Mouse (Mus musculus): Measurements from ENCODE around the gene G6pc2.

Gene G6pc2

DNA sequence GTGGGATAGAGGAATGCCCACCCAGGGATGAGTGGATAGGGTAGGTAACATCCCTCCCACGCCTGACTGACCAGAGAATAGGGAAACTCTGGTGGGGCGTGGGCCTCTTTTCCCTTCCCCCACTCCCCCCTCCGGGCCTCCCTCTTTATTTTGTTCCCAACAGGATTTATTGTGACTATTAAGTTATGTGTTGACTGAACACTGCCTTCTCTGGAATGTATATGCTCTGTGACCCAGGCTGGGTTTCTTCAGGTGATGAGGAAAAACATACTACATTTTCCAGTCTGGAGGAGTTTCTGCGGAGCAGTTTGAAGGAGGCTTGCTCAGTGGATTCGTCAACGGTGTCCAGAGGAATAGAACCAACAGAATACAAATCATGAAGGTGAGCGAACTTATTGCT, at the start of gene G6pc2:
TSS of gene G6pc2 (plus strand) at position 301 of the 400 bp plus-strand sequence.
- no peak for DNase-seq (ENCODE audit: low spot score in 2 of 2)

DNA sequence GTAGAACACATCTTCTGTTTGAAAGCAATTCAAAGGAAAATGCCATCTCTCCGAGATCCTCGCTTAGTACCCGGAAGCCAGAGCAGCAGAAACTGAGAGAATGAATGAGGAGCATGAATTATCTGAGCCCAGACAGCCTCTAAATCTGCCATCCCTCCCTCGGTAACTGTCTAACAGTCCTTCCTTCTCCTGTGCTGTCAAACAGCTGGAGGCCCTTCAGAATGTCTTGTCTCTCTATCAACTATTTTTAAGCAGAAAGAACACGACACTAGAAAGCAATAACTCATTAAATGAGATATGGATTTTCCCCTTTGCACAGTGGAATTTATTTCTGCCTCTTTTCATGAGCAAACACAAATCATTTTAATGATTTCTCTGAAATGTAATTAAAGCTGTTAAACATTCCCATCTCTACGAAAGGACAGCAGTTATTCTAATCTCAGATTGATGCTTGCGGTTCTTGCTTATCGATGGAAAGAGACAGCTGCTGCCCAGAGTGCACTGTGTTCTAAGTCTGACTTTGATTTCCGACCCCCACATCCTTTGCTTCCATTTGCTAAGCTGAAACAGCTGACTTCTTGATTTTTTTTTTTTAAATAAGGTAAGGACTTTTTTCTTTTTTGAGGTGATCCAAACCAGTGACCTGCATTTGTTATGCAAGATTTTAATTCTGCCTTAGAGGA, 40.3 kb upstream of the G6pc2 start:
- no peak for DNase-seq (ENCODE audit: low spot score in 2 of 2)

DNA sequence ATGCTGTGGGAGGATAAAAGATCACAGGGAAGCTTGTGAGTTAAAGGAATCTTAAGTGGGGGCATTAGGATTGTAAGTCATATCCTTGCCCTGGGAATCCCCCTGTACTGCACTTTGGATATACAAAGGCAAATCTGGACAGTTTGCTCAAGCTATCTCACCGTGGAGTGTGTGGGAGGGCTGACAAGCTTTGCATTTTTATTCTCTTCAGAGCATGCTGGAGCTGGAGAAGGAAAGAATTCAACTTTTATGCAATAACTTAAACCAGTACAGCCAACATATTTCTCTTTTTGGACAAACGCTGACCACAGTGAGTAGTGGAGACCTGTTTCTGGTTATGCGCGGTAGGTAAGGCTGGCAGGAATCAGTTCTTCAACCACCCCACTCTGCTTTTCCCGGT, 35.6 kb upstream of the G6pc2 start:
- DNase-seq (ENCODE audit: low spot score in 2 of 2): no peak

DNA sequence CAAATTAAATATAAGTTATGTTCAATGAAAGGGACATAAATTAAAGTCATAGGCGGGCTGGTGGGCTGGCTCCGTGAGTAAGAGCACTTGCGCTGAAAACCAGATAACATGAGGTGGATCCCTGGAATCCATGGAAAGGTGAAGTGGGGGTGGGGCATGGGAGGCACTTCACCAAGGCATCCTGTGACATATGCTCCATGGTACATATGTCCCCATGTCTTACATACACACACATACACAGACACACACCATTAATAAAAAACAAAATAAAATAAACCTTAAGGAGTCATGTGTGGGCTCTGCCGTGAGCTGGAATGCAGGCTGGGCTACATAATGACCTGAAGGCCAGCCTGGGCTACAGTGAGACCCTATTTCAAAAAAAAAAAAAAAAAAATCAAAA, 31.2 kb upstream of the G6pc2 start:
- no peak for DNase-seq (ENCODE audit: low spot score in 2 of 2)

DNA sequence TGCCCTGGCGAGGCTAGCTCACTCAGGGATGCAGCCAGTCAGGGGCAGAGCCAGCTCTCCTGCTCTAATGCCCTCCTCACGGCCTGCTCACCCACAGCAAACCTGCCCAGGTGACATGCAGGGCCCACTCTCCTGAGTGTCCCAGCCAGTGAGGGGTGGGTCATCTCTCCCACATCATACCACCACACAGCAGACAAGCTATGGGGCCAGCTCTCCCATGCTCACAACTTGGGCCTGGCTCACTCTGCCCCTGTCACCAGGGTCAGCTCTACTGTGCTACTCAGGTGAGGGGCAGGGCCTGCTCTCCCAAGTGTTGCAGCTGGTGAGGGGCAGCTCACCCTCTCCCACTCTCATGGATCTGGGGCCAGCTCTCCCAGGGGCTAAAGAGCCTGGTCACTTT, 22.9 kb upstream of the G6pc2 start:
- no peak for DNase-seq (ENCODE audit: low spot score in 2 of 2)

DNA sequence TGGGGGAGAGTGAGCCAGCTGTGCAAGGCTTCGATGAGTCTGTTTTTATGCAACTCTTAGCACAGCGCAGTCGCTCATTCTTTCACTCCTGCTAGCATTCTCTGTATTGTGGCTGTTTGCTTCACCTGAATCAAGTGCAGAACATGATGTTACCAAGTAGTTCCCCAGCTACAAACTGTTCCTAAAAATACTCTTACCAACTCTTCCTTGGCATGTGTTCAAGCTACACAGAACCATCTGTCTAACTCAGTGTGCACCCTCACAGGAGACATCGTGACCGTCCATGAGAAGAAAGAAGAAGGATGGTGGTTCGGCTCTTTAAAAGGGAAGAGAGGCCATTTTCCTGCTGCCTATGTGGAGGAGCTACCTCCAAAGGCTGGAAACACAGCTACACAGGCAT, 22.1 kb upstream of the G6pc2 start:
- no peak for DNase-seq (ENCODE audit: low spot score in 2 of 2)

DNA sequence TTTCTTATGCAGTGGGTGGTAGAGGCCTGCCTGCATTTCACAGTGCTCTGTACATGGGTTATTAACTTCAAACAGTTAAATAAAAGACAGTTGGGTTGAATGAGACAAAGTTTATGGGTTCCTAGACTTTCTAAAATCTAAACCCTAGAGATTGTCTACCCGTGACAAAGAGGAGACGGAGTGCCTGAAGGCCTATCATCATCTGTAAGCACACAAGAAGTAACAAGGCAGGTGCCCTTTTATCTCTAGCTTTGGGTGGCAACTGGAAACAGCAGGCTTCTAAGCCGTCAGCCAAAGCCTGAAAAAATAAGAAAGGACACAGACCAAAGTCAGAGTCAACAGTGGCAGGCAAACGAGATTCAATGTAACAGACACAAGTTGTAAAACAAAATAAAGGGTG, 21.7 kb upstream of the G6pc2 start:
- DNase-seq (ENCODE audit: low spot score in 2 of 2): no peak

DNA sequence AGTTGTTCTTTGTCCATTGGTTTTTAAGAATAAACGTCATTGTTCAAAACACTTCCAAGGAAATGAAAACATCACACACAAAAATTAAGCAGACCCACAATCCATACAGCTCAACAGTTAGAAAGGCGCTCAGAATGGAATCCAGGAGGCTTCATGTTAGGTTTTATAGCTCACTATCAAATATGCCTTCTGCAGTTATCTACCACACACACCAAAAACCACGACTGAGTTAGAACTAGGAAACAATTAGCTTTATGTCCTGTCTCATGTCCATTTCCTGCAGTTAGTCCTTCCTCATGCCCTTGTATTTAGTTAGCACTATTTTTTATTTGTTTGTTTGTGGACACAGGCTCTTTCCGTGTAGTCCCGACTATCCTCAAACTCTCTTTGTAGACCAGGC, 19.8 kb upstream of the G6pc2 start:
- no peak for DNase-seq (ENCODE audit: low spot score in 2 of 2)

DNA sequence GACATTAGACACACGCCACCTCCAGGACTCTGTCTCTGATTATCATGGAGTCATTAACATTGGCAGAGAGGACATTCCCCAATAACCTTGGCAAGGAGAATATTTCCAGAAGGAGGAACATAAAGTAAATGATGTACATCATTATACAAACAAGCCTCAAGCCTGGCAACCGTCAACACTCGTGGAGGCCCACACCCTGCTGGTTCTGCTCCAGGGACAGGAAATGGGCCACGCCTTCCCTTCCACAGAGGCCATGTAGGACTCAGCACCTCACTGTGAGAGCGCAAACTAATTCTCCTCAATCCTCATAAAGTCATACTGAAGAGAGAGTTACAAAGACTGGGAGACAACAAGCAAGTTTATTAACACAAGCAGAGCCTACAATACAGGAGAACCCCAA, 17.3 kb upstream of the G6pc2 start:
- DNase-seq (ENCODE audit: low spot score in 2 of 2): no peak

DNA sequence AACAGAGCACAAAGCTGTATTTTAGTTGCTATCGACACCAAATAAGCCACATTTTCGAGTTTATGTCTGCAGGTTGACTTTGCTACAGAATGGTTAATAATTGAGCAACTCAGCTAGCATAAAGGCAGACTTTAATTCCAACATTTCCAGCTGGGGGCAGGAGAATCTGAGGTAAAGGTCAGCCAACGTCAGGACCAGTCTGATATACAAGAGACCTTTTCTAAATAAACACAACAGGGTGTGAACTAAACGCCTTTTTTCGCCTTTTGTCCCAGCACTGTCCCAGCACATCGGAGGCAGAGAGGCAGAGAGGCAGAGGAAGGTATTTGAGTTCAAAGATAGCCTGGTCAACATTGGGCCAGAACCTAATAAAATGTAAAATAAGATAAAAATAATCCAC, 5.7 kb upstream of the G6pc2 start:
- no peak for DNase-seq (ENCODE audit: low spot score in 2 of 2)

DNA sequence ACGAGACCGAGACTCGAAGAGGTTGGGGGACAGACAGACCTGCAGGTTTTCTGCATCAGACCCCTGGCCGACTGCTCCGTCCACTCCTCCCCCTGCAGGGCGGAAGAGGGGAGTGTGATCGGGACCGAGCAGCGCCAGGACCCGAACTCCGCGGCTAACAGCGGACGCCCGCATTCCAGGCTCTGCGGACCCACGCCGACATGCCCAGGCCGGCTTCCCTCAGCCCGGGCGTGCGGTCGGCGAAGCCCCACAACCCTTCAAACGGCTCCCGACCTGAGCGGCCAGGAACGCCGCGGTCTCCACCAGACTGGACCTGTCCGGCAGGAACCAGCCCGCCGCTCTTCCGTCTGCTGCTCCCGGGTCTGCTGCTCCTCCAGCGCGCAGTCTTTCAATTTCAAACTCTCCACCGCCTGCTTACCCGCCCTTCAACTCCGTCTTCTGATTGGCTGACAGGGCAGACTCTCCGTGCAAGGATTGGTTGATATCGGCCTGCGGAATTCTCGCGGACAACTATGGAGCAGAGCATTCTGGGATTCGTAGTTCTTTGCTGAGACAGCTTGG, 5.0 kb upstream of the G6pc2 start, which contains the start of gene Spc25:
TSS of gene Spc25 (minus strand) at position 404 of the 561 bp plus-strand sequence.
- peak; percentile 72 to 91 for DNase-seq (ENCODE audit: low spot score in 2 of 2)

DNA sequence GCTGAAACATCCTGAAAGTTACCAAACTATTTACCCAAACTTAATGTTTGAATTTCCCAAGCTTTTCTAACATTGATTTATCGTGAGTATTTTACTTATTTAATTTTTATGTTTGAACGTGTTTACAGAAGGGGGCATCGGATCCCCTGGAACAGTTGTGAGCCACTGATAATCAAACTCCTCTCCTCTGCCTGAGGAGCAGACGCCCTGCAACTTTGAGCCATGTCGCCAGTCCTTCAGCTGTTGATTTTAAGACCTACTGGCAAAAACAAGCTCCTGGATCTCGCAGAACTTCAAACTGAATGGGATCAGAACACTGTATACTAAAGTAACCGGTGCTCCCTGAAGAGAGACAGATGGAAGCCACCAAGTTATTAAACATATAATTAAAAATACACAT, 4.3 kb upstream of the G6pc2 start:
- peak in 1 of 2 experiments; percentile 36 for DNase-seq (ENCODE audit: low spot score in 2 of 2)

DNA sequence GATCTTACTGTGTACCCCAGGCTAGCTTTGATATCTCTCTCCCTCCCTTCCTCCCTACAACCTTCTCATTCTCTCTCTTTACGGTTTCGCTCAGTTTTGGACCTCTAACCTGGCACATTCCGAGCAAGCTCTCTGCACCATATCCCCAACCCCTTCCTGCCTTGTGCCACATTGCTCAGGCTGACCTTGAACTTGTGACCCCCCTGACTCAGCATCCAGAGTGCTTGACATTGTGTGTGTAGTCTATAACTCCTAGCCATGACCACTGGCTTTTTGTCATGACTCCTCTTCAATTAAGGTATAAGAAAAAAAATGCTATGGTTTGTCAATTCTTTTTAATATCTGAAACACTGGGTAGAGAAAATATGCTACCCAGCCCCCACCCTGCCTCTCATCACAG, 1.2 kb upstream of the G6pc2 start:
- no peak for DNase-seq (ENCODE audit: low spot score in 2 of 2)

DNA sequence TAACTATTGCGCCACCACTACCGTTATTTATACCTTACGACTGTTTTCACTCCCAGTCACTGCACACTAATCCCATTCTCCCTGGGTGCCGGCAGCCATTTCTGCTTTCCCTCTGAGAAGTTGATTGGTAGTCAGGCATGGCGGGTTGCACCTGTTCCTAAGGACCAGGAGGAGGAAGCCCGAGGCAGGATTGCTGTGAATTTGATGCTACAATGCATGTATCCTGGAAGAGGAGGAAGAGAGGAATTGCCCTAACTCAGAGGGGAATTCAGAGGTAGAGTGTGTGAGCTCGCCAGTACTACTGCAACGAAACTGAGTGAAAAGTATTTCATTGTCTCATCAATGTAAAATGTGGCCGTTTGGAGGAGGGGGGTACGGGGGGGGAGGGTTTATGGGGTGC, 1.8 kb downstream of the G6pc2 start:
- DNase-seq (ENCODE audit: low spot score in 2 of 2): no peak

DNA sequence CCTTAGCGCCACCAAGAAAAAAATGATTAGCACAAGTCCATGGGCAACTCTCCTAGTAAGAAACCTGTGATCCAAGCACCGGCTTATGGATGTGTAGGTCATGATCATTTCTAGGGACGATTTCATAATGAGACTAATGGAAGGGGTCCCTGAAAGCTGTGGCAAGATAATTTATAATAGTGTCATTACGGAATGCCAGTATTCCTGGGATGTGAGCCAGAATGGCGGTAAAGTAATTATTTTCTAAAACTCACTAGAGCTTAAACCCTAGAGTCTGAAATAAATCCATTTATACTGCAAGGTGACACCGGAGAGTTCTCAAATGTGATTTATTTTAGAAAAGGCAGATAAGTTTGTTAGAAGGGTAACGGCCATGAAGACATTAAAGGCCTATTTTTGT, 4.4 kb downstream of the G6pc2 start:
- no peak for DNase-seq (ENCODE audit: low spot score in 2 of 2)

DNA sequence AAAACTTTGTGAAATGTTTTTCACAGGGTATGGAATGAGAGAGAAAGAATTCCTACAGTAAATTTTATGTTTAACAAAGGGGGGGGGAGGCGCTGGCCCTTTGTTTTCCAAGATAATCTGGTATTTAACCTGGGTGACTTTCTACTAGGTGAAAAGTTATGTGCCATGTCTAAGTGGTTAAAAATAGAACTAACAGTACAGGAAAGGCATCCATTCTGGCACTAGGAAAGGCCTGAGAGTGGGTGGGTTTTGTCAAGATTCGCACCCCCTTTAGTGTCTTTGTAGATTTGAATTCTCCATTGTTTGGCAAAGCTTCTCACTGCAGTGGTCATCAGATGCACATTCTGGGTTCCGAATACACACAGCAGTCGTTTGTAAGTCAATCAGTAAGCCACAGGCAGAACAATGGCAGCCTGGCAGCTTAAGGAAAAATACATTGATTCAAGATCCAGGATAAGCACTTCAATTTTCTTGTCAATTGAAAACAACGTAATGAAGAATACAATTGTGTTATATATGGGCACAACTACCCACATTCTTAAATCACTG, 11.1 kb downstream of the G6pc2 start:
- DNase-seq (ENCODE audit: low spot score in 2 of 2): no peak

DNA sequence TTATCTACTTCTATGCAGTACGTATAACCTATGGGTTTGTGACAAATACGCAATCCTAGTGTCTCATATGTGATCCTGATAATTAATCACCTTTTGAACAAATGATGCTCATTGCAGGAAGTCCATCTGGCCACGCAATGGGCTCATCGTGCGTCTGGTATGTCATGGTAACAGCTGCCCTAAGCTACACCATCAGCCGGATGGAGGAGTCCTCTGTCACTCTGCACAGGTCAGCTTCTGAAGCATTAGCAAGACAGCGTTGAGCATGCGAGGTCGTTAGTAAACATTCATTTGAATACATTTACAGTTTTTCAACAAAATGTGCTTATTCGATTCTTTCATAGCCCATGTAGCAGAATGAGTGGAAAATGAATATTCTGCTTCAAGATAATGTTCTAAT, 11.9 kb downstream of the G6pc2 start:
- no peak for DNase-seq (ENCODE audit: low spot score in 2 of 2)

DNA sequence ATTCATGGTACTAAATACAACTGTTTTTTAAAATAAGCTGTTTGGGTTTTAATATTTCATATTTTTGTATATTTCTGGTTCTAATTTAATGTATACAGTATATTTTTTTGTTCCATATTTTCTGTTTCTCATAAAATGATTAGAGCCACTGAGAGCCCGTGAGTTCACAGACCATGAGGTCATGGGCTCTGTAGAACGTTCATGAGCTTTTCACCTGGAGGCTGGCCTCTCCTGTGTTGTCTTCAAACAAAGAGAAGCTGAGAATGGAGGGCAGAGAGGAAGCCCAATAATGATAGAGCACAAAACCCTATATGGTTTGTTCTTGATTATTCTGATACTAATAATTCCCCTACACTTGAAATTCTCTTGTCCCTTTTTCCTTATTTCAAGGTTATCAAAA, 13.9 kb downstream of the G6pc2 start:
- DNase-seq (ENCODE audit: low spot score in 2 of 2): no peak

DNA sequence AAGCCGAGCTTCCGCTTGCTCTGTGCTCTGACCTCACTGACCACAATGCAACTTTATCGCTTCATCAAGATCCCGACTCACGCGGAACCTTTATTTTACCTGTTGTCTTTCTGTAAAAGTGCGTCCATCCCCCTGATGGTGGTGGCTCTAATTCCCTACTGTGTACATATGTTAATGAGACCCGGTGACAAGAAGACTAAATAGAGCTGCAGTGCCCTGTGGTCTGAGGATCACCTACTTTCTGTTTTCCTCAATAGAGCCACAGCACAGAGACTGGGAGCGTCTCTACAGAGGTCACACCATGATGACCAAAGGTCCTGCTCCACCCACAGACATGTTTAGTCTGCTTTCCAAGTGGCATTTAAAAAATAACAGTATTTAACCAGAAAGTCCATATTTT, 16.0 kb downstream of the G6pc2 start:
- DNase-seq (ENCODE audit: low spot score in 2 of 2): no peak

DNA sequence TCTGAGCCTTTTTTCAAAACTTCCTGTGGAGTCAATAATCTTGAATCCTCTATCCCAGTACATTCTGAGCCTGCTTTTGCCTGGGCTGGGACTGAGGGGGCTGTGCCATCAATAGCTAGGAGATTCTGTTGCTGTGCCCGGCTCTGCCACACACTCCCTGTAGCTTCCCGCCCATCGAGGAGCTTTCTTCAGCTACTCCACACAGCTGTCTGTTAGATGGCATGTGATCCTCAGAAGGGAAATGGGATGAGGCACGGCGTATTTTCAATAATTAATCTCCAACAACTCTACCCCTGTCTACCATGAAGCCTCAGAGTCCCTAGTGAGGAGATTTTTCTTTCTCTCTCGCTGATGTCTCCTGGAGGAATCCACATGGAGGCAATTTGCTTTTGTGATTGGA, 17.8 kb downstream of the G6pc2 start:
- no peak for DNase-seq (ENCODE audit: low spot score in 2 of 2)

DNA sequence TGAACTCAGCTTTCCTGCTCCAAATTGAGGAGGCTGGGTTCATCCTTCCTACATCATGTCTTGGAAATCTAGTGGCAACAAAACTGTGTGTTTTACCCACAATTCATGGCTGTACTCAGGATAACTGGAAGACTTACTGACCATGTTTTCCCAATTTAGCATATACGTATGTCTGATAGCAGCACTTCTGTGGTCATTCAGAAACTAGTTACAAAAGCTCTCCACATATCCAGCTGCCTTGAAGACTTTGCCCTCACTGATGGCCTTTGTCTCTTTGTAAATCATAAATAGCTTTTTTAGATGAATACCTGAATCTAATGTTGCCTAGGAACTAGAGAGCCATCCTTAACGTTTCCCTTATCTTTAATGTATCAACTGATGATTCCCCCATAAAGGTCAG, 19.3 kb downstream of the G6pc2 start:
- no peak for DNase-seq (ENCODE audit: low spot score in 2 of 2)

DNA sequence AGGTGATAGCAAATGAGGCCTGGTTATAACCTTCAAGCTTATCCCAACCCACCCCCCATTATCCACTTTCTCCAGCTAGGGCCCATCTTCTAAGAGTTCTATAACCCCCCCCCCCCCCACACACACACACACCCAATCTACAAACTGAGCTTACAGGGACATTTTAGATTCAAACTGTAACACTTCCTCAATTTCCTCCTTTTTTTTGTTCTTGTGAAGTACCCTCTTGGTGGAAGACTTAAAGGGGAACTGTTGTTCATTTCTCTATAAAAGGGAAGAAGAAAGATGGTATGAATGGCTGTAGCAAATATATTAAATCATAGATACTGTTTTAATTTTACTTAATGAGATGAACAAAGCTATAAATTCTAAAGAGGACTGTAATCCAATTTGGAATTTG, 21.2 kb downstream of the G6pc2 start:
- DNase-seq (ENCODE audit: low spot score in 2 of 2): no peak

DNA sequence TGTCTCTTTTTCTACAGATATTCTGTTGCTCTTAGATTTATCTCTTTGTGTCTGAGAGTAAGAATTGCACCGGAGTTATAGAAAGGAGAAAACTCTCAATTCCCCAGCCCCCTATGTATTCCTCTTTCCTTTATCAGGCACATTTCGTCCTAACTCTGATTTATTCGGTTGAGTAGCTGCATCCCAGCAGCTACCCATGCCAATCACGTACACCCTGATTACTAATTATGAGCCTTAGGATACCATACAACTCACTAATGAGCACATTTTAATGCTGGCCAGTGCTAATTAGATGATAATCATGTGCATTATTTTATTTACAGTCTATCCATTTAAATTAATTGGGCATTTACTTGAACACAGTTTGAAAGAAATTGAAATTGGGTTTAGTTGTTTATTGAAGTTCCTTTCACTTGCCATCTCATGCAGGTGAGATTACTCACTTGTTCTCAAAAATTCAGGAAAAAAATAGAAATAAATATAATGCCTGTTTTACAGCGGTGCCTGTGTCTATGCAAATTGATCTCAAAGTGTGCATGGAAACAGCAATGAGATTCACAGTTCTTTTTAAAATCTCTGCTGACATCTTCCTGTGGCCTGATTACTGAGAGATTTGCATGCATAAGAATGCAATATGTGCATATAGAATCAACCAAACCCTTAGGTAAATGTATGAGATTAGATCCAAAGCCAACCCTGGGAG, 24.3 kb downstream of the G6pc2 start:
- no peak for DNase-seq (ENCODE audit: low spot score in 2 of 2)
